Mouse (Mus musculus) hindbrain, embryonic 12.5 days (tissue): Measurements from ENCODE around the gene Trim39. TPM values are rescaled to one million over a fixed set of nuclear protein-coding genes. Genes with fewer than 3 reads are reported as not detected.
"Not testable (repeated sequence)": the region's sequence is repeated elsewhere in the genome, so short reads cannot be mapped to it uniquely, and the experiment has no call there.

Source experiments
- ATAC-seq: fragments of 200-750 bp; cut with Nextera tagmentation; 2 replicates; pipeline ENCODE4 v1.8.0; 2017; ENCODE audit warnings: moderate TSS enrichment; ENCODE audit not compliant: low FRiP score
- H3K27ac ChIP-seq: fragments of 300-500 bp; sonication (generic); 2 replicates; pipeline ENCODE4 v1.5.1; 2016; ENCODE audit warnings: mild to moderate bottlenecking
- H3K27me3 ChIP-seq: fragments of 300-500 bp; sonication (generic); 2 replicates; pipeline ENCODE4 v1.6.1; 2016; ENCODE audit warnings: mild to moderate bottlenecking
- H3K36me3 ChIP-seq: fragments of 300-500 bp; sonication (generic); 2 replicates; pipeline ENCODE4 v1.6.1; 2016; ENCODE audit warnings: mild to moderate bottlenecking
- H3K4me1 ChIP-seq: fragments of 300-500 bp; sonication (generic); 2 replicates; pipeline ENCODE4 v1.6.1; 2016
- H3K4me2 ChIP-seq: fragments of 300-500 bp; sonication (generic); replicated peaks from 2 replicates; pipeline ENCODE4 v1.6.1; 2016; ENCODE audit warnings: mild to moderate bottlenecking
- H3K4me3 ChIP-seq: fragments of 300-500 bp; sonication (generic); 2 replicates; pipeline ENCODE4 v1.5.1; 2016; ENCODE audit warnings: mild to moderate bottlenecking
- H3K9ac ChIP-seq: fragments of 300-500 bp; sonication (generic); 2 replicates; pipeline ENCODE4 v1.6.1; 2016; ENCODE audit warnings: mild to moderate bottlenecking, moderate library complexity
- H3K9me3 ChIP-seq: fragments of 300-500 bp; sonication (generic); replicated peaks from 2 replicates; pipeline ENCODE4 v1.6.1; 2016; ENCODE audit warnings: mild to moderate bottlenecking
- WGBS: fragments of 180-500 bp; shearing (Covaris S2); methylation state at CpG from one replicate; pipeline ENCODE4 v1.1.7; 2016; 5-methylcytosine and 5-hydroxymethylcytosine counted together
- polyA plus RNA-seq: library from polyadenylated mRNA; unstranded; fragments of >200 nt; fragmentation: Nextera tagmentation; extraction: Ambion mirVana; gene quantifications from 2 replicates; pipeline ENCODE4 v1.2.1, GENCODE M21; 2016

Trim39 gene
- polyA plus RNA-seq, 1 experiment from 2014 or later: 26.0 TPM

- H3K4me2 ChIP-seq: no peak overlapping the region
- H3K36me3 ChIP-seq: no peaks in the 10 kb centered on the region
- no peak overlapping the region for H3K4me3 ChIP-seq
- no peak overlapping the region for H3K9ac ChIP-seq
- peaks cover 27% of the 10 kb centered on the region for H3K27me3 ChIP-seq
- H3K9me3 ChIP-seq: no peaks in the 10 kb centered on the region
- peaks cover 6% of the 10 kb centered on the region for H3K4me1 ChIP-seq
- no peak for ATAC-seq
- no peak overlapping the region for H3K27ac ChIP-seq
- 19% methylated on average over 5 of the region's 5 CpGs for WGBS
Measured at GRCm38 (mm10) chr17:36240637-36241213, 31.3 kb downstream of the Trim39 start.

- H3K4me3 ChIP-seq: peak overlapping the region; percentile 25
- H3K4me2 ChIP-seq: peak overlapping the region; percentile 54
- H3K9me3 ChIP-seq: no peaks in the 10 kb centered on the region
- no peak overlapping the region for H3K27ac ChIP-seq
- H3K27me3 ChIP-seq: peaks cover 53% of the 10 kb centered on the region
- ATAC-seq: 0 out of 2 replicates have a peak, but pooled peaks have one; percentile 43
- H3K9ac ChIP-seq: peak overlapping the region; percentile 24; the same call in 1 of the 2 replicates
- 2% methylated on average over 27 of the region's 27 CpGs for WGBS
- peaks cover 6% of the 10 kb centered on the region for H3K4me1 ChIP-seq
- H3K36me3 ChIP-seq: no peaks in the 10 kb centered on the region
Measured at GRCm38 (mm10) chr17:36237321-36237921, 34.6 kb downstream of the Trim39 start.

GRCm38 (mm10) chr17:36235300-36235699 is 36.7 kb downstream of the Trim39 start:
- H3K27me3 ChIP-seq: peaks cover 59% of the 10 kb centered on the region
- H3K4me2 ChIP-seq, H3K36me3 ChIP-seq, H3K4me1 ChIP-seq, H3K4me3 ChIP-seq, H3K9me3 ChIP-seq, H3K9ac ChIP-seq, H3K27ac ChIP-seq, ATAC-seq: not testable (repeated sequence)
- 36% methylated on average over 8 of the region's 9 CpGs for WGBS

- Histone ChIP-seq H3K36me3 (no peaks in the 10 kb centered on the region), H3K4me2 (no peak overlapping the region), H3K4me3 (no peak overlapping the region), H3K9ac (no peak overlapping the region), H3K9me3 (no peaks in the 10 kb centered on the region), H3K27me3 (peaks cover 55% of the 10 kb centered on the region), H3K4me1 (peaks cover 6% of the 10 kb centered on the region), H3K27ac (no peak overlapping the region)
- 78% methylated on average over 5 of the region's 5 CpGs for WGBS
- ATAC-seq: no peak
Measured at GRCm38 (mm10) chr17:36233572-36233971, 38.5 kb downstream of the Trim39 start.

GRCm38 (mm10) chr17:36231318-36231717 is 40.7 kb downstream of the Trim39 start:
- WGBS: 8% methylated on average over 36 of the region's 36 CpGs
- ATAC-seq: no peak
- H3K27me3 ChIP-seq: peaks cover 52% of the 10 kb centered on the region

GRCm38 (mm10) chr17:36229046-36229445 is 43.0 kb downstream of the Trim39 start:
- peaks cover 57% of the 10 kb centered on the region for H3K27me3 ChIP-seq
- no peaks in the 10 kb centered on the region for H3K4me1 ChIP-seq
- no peaks in the 10 kb centered on the region for H3K9me3 ChIP-seq
- H3K27ac ChIP-seq: no peak overlapping the region
- no peaks in the 10 kb centered on the region for H3K36me3 ChIP-seq
- H3K4me2 ChIP-seq: no peak overlapping the region
- H3K4me3 ChIP-seq: no peak overlapping the region
- ATAC-seq: no peak
- 17% methylated on average over 4 of the region's 5 CpGs for WGBS
- H3K9ac ChIP-seq: no peak overlapping the region

More at GRCm38 (mm10) chr17:36231318-36231717, 40.7 kb downstream of the Trim39 start:
- Histone ChIP-seq H3K9ac (no peak overlapping the region), H3K4me1 (no peaks in the 10 kb centered on the region), H3K36me3 (no peaks in the 10 kb centered on the region), H3K4me2 (no peak overlapping the region), H3K9me3 (no peaks in the 10 kb centered on the region), H3K27ac (no peak overlapping the region), H3K4me3 (no peak overlapping the region)

GRCm38 (mm10) chr17:36226921-36227320 is 45.1 kb downstream of the Trim39 start:
- ATAC-seq: no peak
- Histone ChIP-seq H3K4me1 (no peaks in the 10 kb centered on the region), H3K36me3 (no peaks in the 10 kb centered on the region), H3K4me2 (no peak overlapping the region), H3K9ac (no peak overlapping the region), H3K9me3 (no peaks in the 10 kb centered on the region), H3K4me3 (no peak overlapping the region), H3K27me3 (peaks cover 47% of the 10 kb centered on the region), H3K27ac (no peak overlapping the region)
- WGBS: 14% methylated on average over 8 of the region's 8 CpGs

- Histone ChIP-seq H3K4me1 (no peaks in the 10 kb centered on the region), H3K36me3 (no peaks in the 10 kb centered on the region), H3K27me3 (peaks cover 53% of the 10 kb centered on the region), H3K4me3 (no peak overlapping the region), H3K9me3 (no peaks in the 10 kb centered on the region), H3K4me2 (no peak overlapping the region), H3K27ac (no peak overlapping the region), H3K9ac (no peak overlapping the region)
- no peak for ATAC-seq
- WGBS: 5% methylated on average over 9 of the region's 9 CpGs
Measured at GRCm38 (mm10) chr17:36225231-36225824, 46.7 kb downstream of the Trim39 start.

- Histone ChIP-seq H3K4me3 (no peak overlapping the region), H3K36me3 (no peaks in the 10 kb centered on the region), H3K9me3 (no peaks in the 10 kb centered on the region), H3K4me1 (no peaks in the 10 kb centered on the region), H3K9ac (no peak overlapping the region), H3K27me3 (peaks cover 58% of the 10 kb centered on the region), H3K27ac (no peak overlapping the region), H3K4me2 (no peak overlapping the region)
- 51% methylated on average over 3 of the region's 3 CpGs for WGBS
- no peak for ATAC-seq
Measured at GRCm38 (mm10) chr17:36224451-36224850, 47.6 kb downstream of the Trim39 start.

GRCm38 (mm10) chr17:36218594-36219155 is 53.4 kb downstream of the Trim39 start:
- Histone ChIP-seq H3K4me2 (no peak overlapping the region), H3K9me3 (no peaks in the 10 kb centered on the region), H3K4me3 (no peak overlapping the region), H3K27me3 (peaks cover 72% of the 10 kb centered on the region), H3K4me1 (no peaks in the 10 kb centered on the region), H3K27ac (no peak overlapping the region), H3K36me3 (no peaks in the 10 kb centered on the region), H3K9ac (no peak overlapping the region)
- 60% methylated on average over 5 of the region's 5 CpGs for WGBS
- no peak for ATAC-seq

- ATAC-seq: no peak
- H3K4me1 ChIP-seq: no peaks in the 10 kb centered on the region
- H3K36me3 ChIP-seq: no peaks in the 10 kb centered on the region
- 2% methylated on average over 20 of the region's 20 CpGs for WGBS
- no peak overlapping the region for H3K27ac ChIP-seq
- no peak overlapping the region for H3K9ac ChIP-seq
- peaks cover 78% of the 10 kb centered on the region for H3K27me3 ChIP-seq
- no peak overlapping the region for H3K4me3 ChIP-seq
- peak overlapping the region; percentile 27 for H3K4me2 ChIP-seq
- no peaks in the 10 kb centered on the region for H3K9me3 ChIP-seq
Measured at GRCm38 (mm10) chr17:36215586-36215985, 56.5 kb downstream of the Trim39 start.
